Mouse (Mus musculus) hindbrain, postnatal 0 days (tissue): Measurements from ENCODE around the gene Elf2. TPM values are rescaled to one million over a fixed set of nuclear protein-coding genes. Genes with fewer than 3 reads are reported as not detected.

Experiments used
- ATAC-seq: fragments of 200-750 bp; cut with Nextera tagmentation; 2 replicates; pipeline ENCODE4 v1.8.0; 2017; ENCODE audit warnings: mild to moderate bottlenecking, moderate TSS enrichment, moderate library complexity
- DNase-seq: peaks from one replicate; pipeline ENCODE4 v3.0.0-alpha.2; 2015; ENCODE audit warnings: low spot score
- H3K27ac ChIP-seq: fragments of 300-500 bp; sonication (generic); 2 replicates; pipeline ENCODE4 v1.5.1; 2014; ENCODE audit warnings: mild to moderate bottlenecking
- H3K27me3 ChIP-seq: fragments of 300-500 bp; sonication (generic); 2 replicates; pipeline ENCODE4 v1.6.1; 2014; ENCODE audit warnings: low read length, mixed read lengths; ENCODE audit not compliant: insufficient read depth
- H3K36me3 ChIP-seq: fragments of 300-500 bp; sonication (generic); 2 replicates; pipeline ENCODE4 v1.6.1; 2014; ENCODE audit warnings: low read length, mixed read lengths; ENCODE audit not compliant: insufficient read depth
- H3K4me1 ChIP-seq: fragments of 300-500 bp; sonication (generic); 2 replicates; pipeline ENCODE4 v1.6.1; 2014; ENCODE audit warnings: antibody characterized with exemption, low read length, mixed read lengths; ENCODE audit not compliant: insufficient read depth
- H3K4me2 ChIP-seq: fragments of 300-500 bp; sonication (generic); 2 replicates; pipeline ENCODE4 v1.6.1; 2014; ENCODE audit warnings: low read depth, mild to moderate bottlenecking, low read length, moderate library complexity, mixed read lengths
- H3K4me3 ChIP-seq: fragments of 300-500 bp; sonication (generic); 2 replicates; pipeline ENCODE4 v1.5.1; 2014; ENCODE audit warnings: low read length
- H3K9ac ChIP-seq: fragments of 300-500 bp; sonication (generic); replicated peaks from 2 replicates; pipeline ENCODE4 v1.6.1; 2014; ENCODE audit warnings: mild to moderate bottlenecking, low read length, moderate library complexity, mixed read lengths
- H3K9me3 ChIP-seq: fragments of 300-500 bp; sonication (generic); 2 replicates; pipeline ENCODE4 v1.6.1; 2016; ENCODE audit warnings: low read length, mixed read lengths
- CTCF ChIP-seq: IDR thresholded peaks from 2 replicates; pipeline ENCODE4 v1.5.1; 2016; ENCODE audit warnings: antibody characterized with exemption, control low read depth, low read depth
- WGBS: fragments of 180-500 bp; shearing (Covaris S2); extraction: QIAGEN DNeasy Blood & Tissue Kit; methylation state at CpG from one replicate; pipeline ENCODE4 v1.1.7; 2014; 5-methylcytosine and 5-hydroxymethylcytosine counted together
- polyA plus RNA-seq: library from polyadenylated mRNA; unstranded; fragments of >200 nt; fragmentation: Nextera tagmentation; extraction: Ambion mirVana; gene quantifications from 2 replicates; pipeline ENCODE4 v1.2.1, GENCODE M21; 2015
- total RNA-seq: library from RNA; depleted of rRNA; stranded (reverse); fragments of >200 nt; gene quantifications from 2 replicates; pipeline ENCODE4 v1.2.3, GENCODE M21; 2014

Elf2 gene
- total and polyA plus RNA-seq, 2 experiments from 2014 or later, result 32.6 to 47.8 TPM

- WGBS, result 5% methylated on average over 9 of the region's 9 CpGs
Observed at GRCm38 (mm10) chr3:51342152-51342551, 1.7 kb upstream of the Elf2 start.

GRCm38 (mm10) chr3:51341268-51342081, 1.0 kb upstream of the Elf2 start:
- H3K4me2 ChIP-seq, result peak overlapping the region; percentile 67
- DNase-seq, result peak; percentile 88
- 0 out of 2 replicates have a peak, but pooled peaks cover 3% of the 10 kb centered on the region for H3K4me1 ChIP-seq
- peak; percentile 86 for ATAC-seq
- no peaks in the 10 kb centered on the region for H3K27me3 ChIP-seq
- H3K27ac ChIP-seq, result peak overlapping the region; percentile 93
- H3K4me3 ChIP-seq, result peak overlapping the region; percentile 93
- peak overlapping the region; percentile 81 for H3K9ac ChIP-seq
- H3K9me3 ChIP-seq, result no peaks in the 10 kb centered on the region
- no peak for TF ChIP-seq CTCF
- WGBS, result 2% methylated on average over 69 of the region's 86 CpGs
- no peaks in the 10 kb centered on the region for H3K36me3 ChIP-seq

More at GRCm38 (mm10) chr3:51342152-51342551, 1.7 kb upstream of the Elf2 start:
- H3K27me3 ChIP-seq, result no peaks in the 10 kb centered on the region
- no peak for DNase-seq
- H3K36me3 ChIP-seq, result no peaks in the 10 kb centered on the region
- H3K4me1 ChIP-seq, result 0 out of 2 replicates have a peak, but pooled peaks cover 3% of the 10 kb centered on the region
- peak overlapping the region; percentile 93 for H3K4me3 ChIP-seq
- H3K9me3 ChIP-seq, result no peaks in the 10 kb centered on the region
- no peak for TF ChIP-seq CTCF
- no peak for ATAC-seq
- H3K27ac ChIP-seq, result peak overlapping the region; percentile 93
- H3K9ac ChIP-seq, result peak overlapping the region; percentile 81
- peak overlapping the region; percentile 67 for H3K4me2 ChIP-seq

GRCm38 (mm10) chr3:51339734-51340551, 520 bp downstream of the Elf2 start:
- ATAC-seq, result peak; percentile 60
- Histone ChIP-seq H3K4me1 (0 out of 2 replicates have a peak, but pooled peaks cover 3% of the 10 kb centered on the region), H3K27ac (peak overlapping the region; percentile 93), H3K9me3 (no peaks in the 10 kb centered on the region), H3K4me3 (peak overlapping the region; percentile 93), H3K4me2 (peak overlapping the region; percentile 67), H3K27me3 (no peaks in the 10 kb centered on the region), H3K9ac (peak overlapping the region; percentile 81), H3K36me3 (no peaks in the 10 kb centered on the region)
- WGBS, result under 1% methylated on average over 62 of the region's 113 CpGs
- peak; percentile 52 for DNase-seq
- no peak for TF ChIP-seq CTCF

DNA sequence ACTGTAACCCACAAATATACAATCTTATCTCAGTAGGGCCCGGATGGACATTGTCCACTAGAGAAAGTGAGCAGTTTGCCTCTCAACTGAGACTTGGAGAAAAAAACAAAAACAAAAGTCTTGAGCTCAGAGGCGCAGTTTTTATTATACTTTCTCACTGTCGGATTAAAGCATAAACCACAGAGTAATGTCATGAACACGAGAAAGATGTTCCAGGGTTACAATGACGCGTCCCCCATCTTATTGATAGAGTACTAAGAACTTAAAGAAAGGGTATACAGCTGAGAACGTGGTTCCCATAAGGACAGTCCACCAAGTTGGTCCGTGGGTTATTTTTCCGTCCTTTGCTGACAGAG, 1.1 kb downstream of the Elf2 start:
- Histone ChIP-seq H3K9me3 (no peaks in the 10 kb centered on the region), H3K27ac (peak overlapping the region; percentile 93; the same call in 1 of the 2 replicates), H3K36me3 (no peaks in the 10 kb centered on the region), H3K27me3 (no peaks in the 10 kb centered on the region), H3K9ac (peak overlapping the region; percentile 81), H3K4me3 (peak overlapping the region; percentile 93), H3K4me1 (0 out of 2 replicates have a peak, but pooled peaks cover 3% of the 10 kb centered on the region), H3K4me2 (peak overlapping the region; percentile 67)
- TF ChIP-seq CTCF, result no peak
- peak; percentile 3 for DNase-seq
- ATAC-seq, result no peak
- WGBS, result under 1% methylated on average over 9 of the region's 9 CpGs

GRCm38 (mm10) chr3:51335378-51335777, 5.1 kb downstream of the Elf2 start:
- Histone ChIP-seq H3K4me1 (0 out of 2 replicates have a peak, but pooled peaks cover 3% of the 10 kb centered on the region), H3K9ac (no peak overlapping the region), H3K27ac (no peak overlapping the region), H3K4me2 (no peak overlapping the region), H3K9me3 (no peaks in the 10 kb centered on the region), H3K4me3 (no peak overlapping the region), H3K36me3 (no peaks in the 10 kb centered on the region), H3K27me3 (no peaks in the 10 kb centered on the region)
- 92% methylated on average over 8 of the region's 8 CpGs for WGBS
- DNase-seq, result no peak
- TF ChIP-seq CTCF, result no peak
- ATAC-seq, result no peak

DNA sequence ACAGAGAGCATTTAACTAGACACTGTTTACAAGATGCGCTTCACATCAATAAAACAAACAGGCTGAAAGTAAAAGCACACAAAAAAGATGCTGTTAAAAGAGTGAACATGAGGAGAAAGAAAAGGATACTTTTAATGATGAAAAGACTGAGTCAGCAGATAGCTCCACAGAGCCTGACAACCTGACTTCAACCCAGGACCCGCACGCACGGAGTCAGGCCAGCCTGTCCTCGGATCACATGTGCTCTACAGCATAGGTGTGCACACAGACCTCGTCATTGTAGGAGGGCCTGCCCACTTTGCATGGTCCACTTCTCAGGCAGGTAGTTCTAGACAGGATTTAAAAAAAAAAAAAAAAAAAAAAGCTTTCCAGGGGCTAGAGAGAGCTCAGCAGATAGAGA, 6.5 kb downstream of the Elf2 start:
- no peak overlapping the region for H3K4me2 ChIP-seq

More for the DNA sequence above, 6.5 kb downstream of the Elf2 start:
- Histone ChIP-seq H3K27me3 (no peaks in the 10 kb centered on the region), H3K4me3 (no peak overlapping the region), H3K9me3 (no peaks in the 10 kb centered on the region), H3K4me1 (no peaks in the 10 kb centered on the region), H3K27ac (no peak overlapping the region), H3K36me3 (no peaks in the 10 kb centered on the region), H3K9ac (no peak overlapping the region)
- 70% methylated on average over 6 of the region's 6 CpGs for WGBS
- ATAC-seq, result no peak
- DNase-seq, result no peak
- TF ChIP-seq CTCF, result no peak
